Mouse (Mus musculus): Measurements from ENCODE around the gene C3. TPM values are rescaled to one million over a fixed set of nuclear protein-coding genes. Genes with fewer than 3 reads are reported as not detected.

The C3 gene
- polyA plus RNA-seq, 1 experiment, result 254 TPM

- no peak for DNase-seq
- Histone ChIP-seq H3K4me3 (replicated peaks; ENCODE audit: extremely low read depth, low read depth, low read length) (no peak overlapping the region), H3K4me1 (ENCODE audit: control insufficient read depth, insufficient read depth, low read length) (no peaks in the 10 kb centered on the region)
- WGBS, result 49% methylated on average over 13 of the region's 13 CpGs
- no peak for TF ChIP-seq CTCF (IDR thresholded peaks at IDR 0.05; ENCODE audit: insufficient read depth, low read length)
- no peak for TF ChIP-seq POLR2A (IDR thresholded peaks at IDR 0.05; ENCODE audit: borderline replicate concordance, extremely low read depth, low read depth, low read length)
These were observed 13.1 kb downstream of the C3 start for GRCm38 (mm10) chr17:57214676-57215387.

GRCm38 (mm10) chr17:57211501-57211900, 16.4 kb downstream of the C3 start:
- 65% methylated on average over 9 of the region's 9 CpGs for WGBS
- TF ChIP-seq CTCF (IDR thresholded peaks at IDR 0.05; ENCODE audit: insufficient read depth, low read length) (no peak), POLR2A (IDR thresholded peaks at IDR 0.05; ENCODE audit: borderline replicate concordance, extremely low read depth, low read depth, low read length) (no peak)
- no peak for DNase-seq
- H3K4me3 ChIP-seq (replicated peaks; ENCODE audit: extremely low read depth, low read depth, low read length), result no peak overlapping the region
- no peaks in the 10 kb centered on the region for H3K4me1 ChIP-seq (ENCODE audit: control insufficient read depth, insufficient read depth, low read length)

- no peak overlapping the region for H3K4me3 ChIP-seq (replicated peaks; ENCODE audit: extremely low read depth, low read depth, low read length)
- no peaks in the 10 kb centered on the region for H3K4me1 ChIP-seq (ENCODE audit: control insufficient read depth, insufficient read depth, low read length)
- TF ChIP-seq CTCF (IDR thresholded peaks at IDR 0.05; ENCODE audit: insufficient read depth, low read length) (no peak), POLR2A (IDR thresholded peaks at IDR 0.05; ENCODE audit: borderline replicate concordance, extremely low read depth, low read depth, low read length) (no peak)
- no peak for DNase-seq
- WGBS, result 55% methylated on average over 4 of the region's 4 CpGs
These were observed 18.6 kb downstream of the C3 start for GRCm38 (mm10) chr17:57209330-57209729.

- no peak overlapping the region for H3K4me3 ChIP-seq (replicated peaks; ENCODE audit: extremely low read depth, low read depth, low read length)
- WGBS, result 59% methylated on average over 3 of the region's 3 CpGs
- no peaks in the 10 kb centered on the region for H3K4me1 ChIP-seq (ENCODE audit: control insufficient read depth, insufficient read depth, low read length)
- DNase-seq, result no peak
- no peak for TF ChIP-seq POLR2A (IDR thresholded peaks at IDR 0.05; ENCODE audit: borderline replicate concordance, extremely low read depth, low read depth, low read length)
- TF ChIP-seq CTCF (IDR thresholded peaks at IDR 0.05; ENCODE audit: insufficient read depth, low read length), result no peak
These were observed 20.0 kb downstream of the C3 start for GRCm38 (mm10) chr17:57207938-57208337.

GRCm38 (mm10) chr17:57201841-57202724, 25.9 kb downstream of the C3 start:
- Histone ChIP-seq H3K4me1 (ENCODE audit: control insufficient read depth, insufficient read depth, low read length) (no peaks in the 10 kb centered on the region), H3K4me3 (replicated peaks; ENCODE audit: extremely low read depth, low read depth, low read length) (no peak overlapping the region)
- DNase-seq, result no peak
- WGBS, result 69% methylated on average over 10 of the region's 10 CpGs
- no peak for TF ChIP-seq POLR2A (IDR thresholded peaks at IDR 0.05; ENCODE audit: borderline replicate concordance, extremely low read depth, low read depth, low read length)
- no peak for TF ChIP-seq CTCF (IDR thresholded peaks at IDR 0.05; ENCODE audit: insufficient read depth, low read length)

DNA sequence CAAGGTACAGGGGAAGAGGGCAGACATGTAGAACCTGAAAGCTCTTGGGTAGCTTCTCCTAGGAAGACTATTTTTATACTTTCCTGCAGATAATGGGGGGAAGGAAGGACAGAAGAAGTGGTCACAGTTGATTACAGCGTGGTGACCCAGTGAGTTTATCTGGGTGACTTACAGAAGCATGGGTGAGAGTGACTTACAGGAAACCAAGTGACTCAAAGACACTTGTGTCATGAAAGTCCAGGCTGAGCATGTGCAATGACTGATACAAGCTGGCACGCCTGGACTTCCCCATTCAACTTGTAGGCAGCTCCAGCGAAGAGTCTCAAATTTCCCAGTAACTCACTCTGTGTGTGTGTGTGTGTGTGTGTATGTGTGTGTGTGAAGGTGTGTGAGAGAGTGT, 29.7 kb downstream of the C3 start:
- Histone ChIP-seq H3K4me3 (replicated peaks; ENCODE audit: extremely low read depth, low read depth, low read length) (no peak overlapping the region), H3K4me1 (ENCODE audit: control insufficient read depth, insufficient read depth, low read length) (no peaks in the 10 kb centered on the region)
- no peak for DNase-seq
- WGBS, result 59% methylated on average over 3 of the region's 3 CpGs
- no peak for TF ChIP-seq POLR2A (IDR thresholded peaks at IDR 0.05; ENCODE audit: borderline replicate concordance, extremely low read depth, low read depth, low read length)
- no peak for TF ChIP-seq CTCF (IDR thresholded peaks at IDR 0.05; ENCODE audit: insufficient read depth, low read length)

DNA sequence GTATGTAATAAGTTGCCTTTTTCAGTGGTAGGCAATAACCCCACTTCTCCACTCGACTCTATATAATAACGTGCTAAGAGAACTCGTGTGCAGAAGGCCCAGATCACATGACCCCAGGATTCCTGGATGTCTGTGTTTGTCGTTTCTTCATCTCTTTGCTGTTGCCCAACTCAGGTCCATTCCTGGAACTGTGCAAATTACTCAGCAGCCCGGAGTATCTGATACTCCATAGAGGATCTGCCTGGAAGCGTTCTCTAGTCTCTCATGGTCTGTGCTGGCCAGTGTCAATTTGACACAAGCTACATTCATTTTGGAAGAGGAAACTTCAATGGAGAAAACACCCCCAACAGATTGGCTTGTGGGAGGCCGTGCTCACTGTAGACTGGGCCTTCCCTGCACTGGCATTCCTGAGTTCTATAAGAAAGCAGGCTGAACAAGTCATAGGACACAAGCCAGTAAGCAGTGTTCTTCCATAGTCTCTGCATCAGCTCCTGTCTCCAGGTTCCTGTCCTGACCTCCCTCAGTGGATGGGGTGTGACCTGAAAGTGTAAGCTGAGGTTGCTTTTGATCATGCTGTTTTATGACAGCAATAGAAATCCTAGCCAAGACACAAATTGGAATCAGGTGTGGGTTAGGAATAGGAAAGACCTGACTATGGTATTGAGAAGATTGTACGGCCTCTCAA, 32.5 kb downstream of the C3 start:
- DNase-seq, result no peak
- TF ChIP-seq POLR2A (IDR thresholded peaks at IDR 0.05; ENCODE audit: borderline replicate concordance, extremely low read depth, low read depth, low read length), result no peak
- no peak for TF ChIP-seq CTCF (IDR thresholded peaks at IDR 0.05; ENCODE audit: insufficient read depth, low read length)
- no peaks in the 10 kb centered on the region for H3K4me1 ChIP-seq (ENCODE audit: control insufficient read depth, insufficient read depth, low read length)
- WGBS, result 69% methylated on average over 8 of the region's 8 CpGs
- no peak overlapping the region for H3K4me3 ChIP-seq (replicated peaks; ENCODE audit: extremely low read depth, low read depth, low read length)

- WGBS, result 73% methylated on average over 3 of the region's 3 CpGs
- DNase-seq, result no peak
These were observed 33.2 kb downstream of the C3 start for GRCm38 (mm10) chr17:57194771-57195170.

GRCm38 (mm10) chr17:57194041-57194507, 33.9 kb downstream of the C3 start, which contains the start of gene Tnfsf14:
Gene Tnfsf14, minus strand, starts transcription at chr17:57194177.
- peak; percentile 17 for DNase-seq

More at GRCm38 (mm10) chr17:57194771-57195170, 33.2 kb downstream of the C3 start:
- H3K4me1 ChIP-seq (ENCODE audit: control insufficient read depth, insufficient read depth, low read length), result no peaks in the 10 kb centered on the region
- TF ChIP-seq CTCF (IDR thresholded peaks at IDR 0.05; ENCODE audit: insufficient read depth, low read length), result no peak
- no peak for TF ChIP-seq POLR2A (IDR thresholded peaks at IDR 0.05; ENCODE audit: borderline replicate concordance, extremely low read depth, low read depth, low read length)
- H3K4me3 ChIP-seq (replicated peaks; ENCODE audit: extremely low read depth, low read depth, low read length), result no peak overlapping the region

More at GRCm38 (mm10) chr17:57194041-57194507, 33.9 kb downstream of the C3 start, which contains the start of gene Tnfsf14:
- WGBS, result 54% methylated on average over 11 of the region's 11 CpGs
- Histone ChIP-seq H3K4me3 (replicated peaks; ENCODE audit: extremely low read depth, low read depth, low read length) (no peak within 1 kb of the TSS), H3K4me1 (ENCODE audit: control insufficient read depth, insufficient read depth, low read length) (no peaks in the 10 kb centered on the region)
- TF ChIP-seq POLR2A (IDR thresholded peaks at IDR 0.05; ENCODE audit: borderline replicate concordance, extremely low read depth, low read depth, low read length) (no peak), CTCF (IDR thresholded peaks at IDR 0.05; ENCODE audit: insufficient read depth, low read length) (no peak)
